Mouse (Mus musculus): ENCODE measurements around the gene Pex26. TPM values are rescaled to one million over a fixed set of nuclear protein-coding genes. Genes with fewer than 3 reads are reported as not detected.

Gene Pex26
- polyA plus RNA-seq, 1 experiment from 2014 or later = 13.5 TPM

GRCm38 (mm10) chr6:121145010-121145604 lies 38.4 kb upstream of the Pex26 start:
- H3K36me3 ChIP-seq (ENCODE audit: control insufficient read depth, insufficient read depth, low read length) = no peaks in the 10 kb centered on the region
- H3K9ac ChIP-seq (ENCODE audit: low read depth, low read length) = no peak overlapping the region
- no peak overlapping the region for H3K4me3 ChIP-seq (ENCODE audit: low read length)
- no peaks in the 10 kb centered on the region; the same call in 1 of the 2 replicates for H3K4me1 ChIP-seq (ENCODE audit: control insufficient read depth, insufficient read depth, low read depth, low read length)
- no peaks in the 10 kb centered on the region for H3K9me3 ChIP-seq (ENCODE audit: control insufficient read depth, low read length)
- 48% methylated on average over 13 of the region's 13 CpGs for WGBS
- no peak overlapping the region for H3K27ac ChIP-seq (ENCODE audit: low read depth, low read length)
- H3K27me3 ChIP-seq (replicated peaks; ENCODE audit: control insufficient read depth, insufficient read depth, low read length) = no peaks in the 10 kb centered on the region
- ATAC-seq = 0 out of 2 replicates have a peak, but pooled peaks have one; percentile 3
- no peak overlapping the region for H3K4me2 ChIP-seq (ENCODE audit: low read length)

- WGBS = 21% methylated on average over 8 of the region's 8 CpGs
- Histone ChIP-seq H3K4me1 (ENCODE audit: control insufficient read depth, insufficient read depth, low read depth, low read length) (no peaks in the 10 kb centered on the region; the same call in 1 of the 2 replicates), H3K9me3 (ENCODE audit: control insufficient read depth, low read length) (no peaks in the 10 kb centered on the region), H3K4me2 (ENCODE audit: low read length) (no peak overlapping the region), H3K36me3 (ENCODE audit: control insufficient read depth, insufficient read depth, low read length) (no peaks in the 10 kb centered on the region), H3K4me3 (ENCODE audit: low read length) (no peak overlapping the region), H3K27ac (ENCODE audit: low read depth, low read length) (no peak overlapping the region; the same call in 1 of the 2 replicates), H3K9ac (ENCODE audit: low read depth, low read length) (no peak overlapping the region), H3K27me3 (replicated peaks; ENCODE audit: control insufficient read depth, insufficient read depth, low read length) (no peaks in the 10 kb centered on the region)
- no peak for ATAC-seq
Measured at GRCm38 (mm10) chr6:121145906-121146305, 37.6 kb upstream of the Pex26 start.

- Histone ChIP-seq H3K4me2 (ENCODE audit: low read length) (no peak overlapping the region), H3K4me3 (ENCODE audit: low read length) (no peak overlapping the region), H3K9me3 (ENCODE audit: control insufficient read depth, low read length) (no peaks in the 10 kb centered on the region), H3K27me3 (replicated peaks; ENCODE audit: control insufficient read depth, insufficient read depth, low read length) (no peaks in the 10 kb centered on the region), H3K36me3 (ENCODE audit: control insufficient read depth, insufficient read depth, low read length) (no peaks in the 10 kb centered on the region), H3K27ac (ENCODE audit: low read depth, low read length) (no peak overlapping the region), H3K9ac (ENCODE audit: low read depth, low read length) (no peak overlapping the region), H3K4me1 (ENCODE audit: control insufficient read depth, insufficient read depth, low read depth, low read length) (no peaks in the 10 kb centered on the region; the same call in 1 of the 2 replicates)
- no peak for ATAC-seq
- 61% methylated on average over 4 of the region's 4 CpGs for WGBS
Measured at GRCm38 (mm10) chr6:121146798-121147197, 36.7 kb upstream of the Pex26 start.

- Histone ChIP-seq H3K36me3 (ENCODE audit: control insufficient read depth, insufficient read depth, low read length) (no peaks in the 10 kb centered on the region), H3K9ac (ENCODE audit: low read depth, low read length) (no peak overlapping the region), H3K4me1 (ENCODE audit: control insufficient read depth, insufficient read depth, low read depth, low read length) (no peaks in the 10 kb centered on the region; the same call in 1 of the 2 replicates), H3K27me3 (replicated peaks; ENCODE audit: control insufficient read depth, insufficient read depth, low read length) (no peaks in the 10 kb centered on the region), H3K9me3 (ENCODE audit: control insufficient read depth, low read length) (no peaks in the 10 kb centered on the region), H3K4me3 (ENCODE audit: low read length) (no peak overlapping the region), H3K4me2 (ENCODE audit: low read length) (no peak overlapping the region), H3K27ac (ENCODE audit: low read depth, low read length) (no peak overlapping the region)
- no peak for ATAC-seq
- 56% methylated on average over 3 of the region's 3 CpGs for WGBS
Measured at GRCm38 (mm10) chr6:121148360-121148759, 35.1 kb upstream of the Pex26 start.

GRCm38 (mm10) chr6:121149420-121149819 lies 34.0 kb upstream of the Pex26 start:
- no peaks in the 10 kb centered on the region for H3K9me3 ChIP-seq (ENCODE audit: control insufficient read depth, low read length)
- no peak for ATAC-seq
- H3K4me1 ChIP-seq (ENCODE audit: control insufficient read depth, insufficient read depth, low read depth, low read length) = no peaks in the 10 kb centered on the region; the same call in 1 of the 2 replicates
- no peak overlapping the region for H3K4me2 ChIP-seq (ENCODE audit: low read length)
- H3K27ac ChIP-seq (ENCODE audit: low read depth, low read length) = no peak overlapping the region
- H3K27me3 ChIP-seq (replicated peaks; ENCODE audit: control insufficient read depth, insufficient read depth, low read length) = no peaks in the 10 kb centered on the region
- H3K4me3 ChIP-seq (ENCODE audit: low read length) = no peak overlapping the region
- whole genome bisulfite sequencing = 81% methylated on average over 3 of the region's 3 CpGs
- H3K9ac ChIP-seq (ENCODE audit: low read depth, low read length) = no peak overlapping the region
- H3K36me3 ChIP-seq (ENCODE audit: control insufficient read depth, insufficient read depth, low read length) = no peaks in the 10 kb centered on the region

GRCm38 (mm10) chr6:121150126-121150525 lies 33.3 kb upstream of the Pex26 start:
- Histone ChIP-seq H3K9me3 (ENCODE audit: control insufficient read depth, low read length) (no peaks in the 10 kb centered on the region), H3K27me3 (replicated peaks; ENCODE audit: control insufficient read depth, insufficient read depth, low read length) (no peaks in the 10 kb centered on the region), H3K36me3 (ENCODE audit: control insufficient read depth, insufficient read depth, low read length) (no peaks in the 10 kb centered on the region), H3K27ac (ENCODE audit: low read depth, low read length) (no peak overlapping the region), H3K9ac (ENCODE audit: low read depth, low read length) (no peak overlapping the region), H3K4me1 (ENCODE audit: control insufficient read depth, insufficient read depth, low read depth, low read length) (no peaks in the 10 kb centered on the region; the same call in 1 of the 2 replicates), H3K4me2 (ENCODE audit: low read length) (no peak overlapping the region), H3K4me3 (ENCODE audit: low read length) (no peak overlapping the region)
- no peak for ATAC-seq
- WGBS = 98% methylated on average over 8 of the region's 8 CpGs

- Histone ChIP-seq H3K9me3 (ENCODE audit: control insufficient read depth, low read length) (no peaks in the 10 kb centered on the region), H3K27ac (ENCODE audit: low read depth, low read length) (no peak overlapping the region), H3K4me2 (ENCODE audit: low read length) (no peak overlapping the region), H3K4me1 (ENCODE audit: control insufficient read depth, insufficient read depth, low read depth, low read length) (no peaks in the 10 kb centered on the region), H3K9ac (ENCODE audit: low read depth, low read length) (no peak overlapping the region), H3K4me3 (ENCODE audit: low read length) (no peak overlapping the region), H3K36me3 (ENCODE audit: control insufficient read depth, insufficient read depth, low read length) (no peaks in the 10 kb centered on the region), H3K27me3 (replicated peaks; ENCODE audit: control insufficient read depth, insufficient read depth, low read length) (no peaks in the 10 kb centered on the region)
- peak; percentile 56; the same call in 1 of the 2 replicates for ATAC-seq
- WGBS = 49% methylated on average over 6 of the region's 6 CpGs
Measured at GRCm38 (mm10) chr6:121151732-121152131, 31.7 kb upstream of the Pex26 start.

- no peaks in the 10 kb centered on the region for H3K36me3 ChIP-seq (ENCODE audit: control insufficient read depth, insufficient read depth, low read length)
- H3K4me1 ChIP-seq (ENCODE audit: control insufficient read depth, insufficient read depth, low read depth, low read length) = no peaks in the 10 kb centered on the region
- H3K9ac ChIP-seq (ENCODE audit: low read depth, low read length) = no peak overlapping the region
- no peak for ATAC-seq
- 92% methylated on average over 8 of the region's 8 CpGs for WGBS
- no peak overlapping the region for H3K27ac ChIP-seq (ENCODE audit: low read depth, low read length)
- H3K4me3 ChIP-seq (ENCODE audit: low read length) = no peak overlapping the region
- H3K27me3 ChIP-seq (replicated peaks; ENCODE audit: control insufficient read depth, insufficient read depth, low read length) = no peaks in the 10 kb centered on the region
- no peak overlapping the region for H3K4me2 ChIP-seq (ENCODE audit: low read length)
- no peaks in the 10 kb centered on the region for H3K9me3 ChIP-seq (ENCODE audit: control insufficient read depth, low read length)
Measured at GRCm38 (mm10) chr6:121153177-121153576, 30.3 kb upstream of the Pex26 start.

GRCm38 (mm10) chr6:121154451-121155300 lies 28.8 kb upstream of the Pex26 start:
- no peak overlapping the region for H3K27ac ChIP-seq (ENCODE audit: low read depth, low read length)
- 85% methylated on average over 16 of the region's 16 CpGs for WGBS

More at GRCm38 (mm10) chr6:121154451-121155300, 28.8 kb upstream of the Pex26 start:
- H3K36me3 ChIP-seq (ENCODE audit: control insufficient read depth, insufficient read depth, low read length) = no peaks in the 10 kb centered on the region
- H3K9me3 ChIP-seq (ENCODE audit: control insufficient read depth, low read length) = no peaks in the 10 kb centered on the region
- no peak overlapping the region for H3K4me2 ChIP-seq (ENCODE audit: low read length)
- H3K9ac ChIP-seq (ENCODE audit: low read depth, low read length) = no peak overlapping the region
- H3K4me3 ChIP-seq (ENCODE audit: low read length) = no peak overlapping the region
- H3K27me3 ChIP-seq (replicated peaks; ENCODE audit: control insufficient read depth, insufficient read depth, low read length) = no peaks in the 10 kb centered on the region
- H3K4me1 ChIP-seq (ENCODE audit: control insufficient read depth, insufficient read depth, low read depth, low read length) = no peaks in the 10 kb centered on the region
- ATAC-seq = no peak

Data from hindbrain, embryonic 16.5 days (tissue).